ENCODE assay signal across 8 mouse cellular contexts in genomic region chr2:153239021-153239859, GRCm38 (mm10). TPM values are rescaled to one million over a fixed set of nuclear protein-coding genes. Genes with fewer than 3 reads are reported as not detected.
DNase-seq lines count a peak whose midpoint lies in the region; ATAC-seq and TF ChIP-seq lines count a peak whose summit lies in the region.

No protein-coding gene starts in this region.

- 69% methylated on average over 7 of the region's 7 CpGs for WGBS in hindbrain, embryonic 10.5 days
- WGBS in lung, postnatal 0 days = 42% methylated on average over 7 of the region's 7 CpGs
- 43% methylated on average over 7 of the region's 7 CpGs for WGBS in stomach, postnatal 0 days

- no peak for TF ChIP-seq CTCF in testis, adult 2 months (IDR thresholded peaks at IDR 0.05; ENCODE audit: control insufficient read depth, insufficient read depth, insufficient replicate concordance, low read depth, low read length)
- no peak for TF ChIP-seq CTCF in lung, postnatal 0 days (IDR thresholded peaks at IDR 0.05)
- no peak for TF ChIP-seq CTCF in stomach, postnatal 0 days (IDR thresholded peaks at IDR 0.05; ENCODE audit: low read depth)

- peaks cover 11% of the 10 kb centered on the region for H3K4me1 ChIP-seq in testis, adult 2 months (ENCODE audit: control insufficient read depth, insufficient read depth, low read length)
- peaks cover 44% of the 10 kb centered on the region for H3K4me1 ChIP-seq in hindbrain, embryonic 10.5 days (replicated peaks)
- H3K4me1 ChIP-seq in lung, postnatal 0 days (ENCODE audit: insufficient read depth, low read depth, low read length) = peaks cover 7% of the 10 kb centered on the region; the same call in 1 of the 2 replicates
- H3K4me1 ChIP-seq in stomach, postnatal 0 days (replicated peaks; ENCODE audit: control insufficient read depth, insufficient read depth) = peaks cover 10% of the 10 kb centered on the region

- no peak overlapping the region; the same call in 1 of the 2 replicates for H3K27ac ChIP-seq in testis, adult 2 months (ENCODE audit: control insufficient read depth, insufficient read depth, low read depth, low read length)
- H3K27ac ChIP-seq in hindbrain, embryonic 10.5 days = peak overlapping the region; percentile 99
- H3K27ac ChIP-seq in lung, postnatal 0 days (ENCODE audit: low read length) = peak overlapping the region; percentile 92
- peak overlapping the region; percentile 98 for H3K27ac ChIP-seq in stomach, postnatal 0 days (replicated peaks)

- ATAC-seq in lung, postnatal 0 days = peak; percentile 33; the same call in 1 of the 2 replicates
- ATAC-seq in stomach, postnatal 0 days (ENCODE audit: low FRiP score, low TSS enrichment) = no peak

- no peak for TF ChIP-seq POLR2A in testis, adult 2 months (IDR thresholded peaks at IDR 0.05; ENCODE audit: control insufficient read depth, low read depth, low read length)

- no peak for DNase-seq in testis, postnatal 14 days (ENCODE audit: low spot score)
- no peak for DNase-seq in hindbrain, embryonic 10.5 days (ENCODE audit: low spot score)
- DNase-seq in lung, postnatal 0 days (ENCODE audit: low spot score) = peak; percentile 76
- DNase-seq in stomach, postnatal 0 days (ENCODE audit: low spot score) = no peak
- DNase-seq in thymus, adult 18-20 months = no peak
- no peak for DNase-seq in kidney, postnatal 14 days
- no peak for DNase-seq in adrenal gland, postnatal 25 days

- no peaks in the 10 kb centered on the region for H3K36me3 ChIP-seq in testis, adult 2 months (ENCODE audit: control insufficient read depth, insufficient read depth, low read length)
- peaks cover 49% of the 10 kb centered on the region for H3K36me3 ChIP-seq in hindbrain, embryonic 10.5 days
- peaks cover 12% of the 10 kb centered on the region for H3K36me3 ChIP-seq in lung, postnatal 0 days (ENCODE audit: insufficient read depth, low read length)
- peaks cover 6% of the 10 kb centered on the region; the same call in 1 of the 2 replicates for H3K36me3 ChIP-seq in stomach, postnatal 0 days (ENCODE audit: control insufficient read depth, insufficient read depth, low read length)

- peak overlapping the region; percentile 94 for H3K4me2 ChIP-seq in lung, postnatal 0 days (replicated peaks; ENCODE audit: low read depth, low read length)
- peak overlapping the region; percentile 90 for H3K4me2 ChIP-seq in stomach, postnatal 0 days (replicated peaks; ENCODE audit: low read depth)

- peak; percentile 75 for TF ChIP-seq EP300 in lung, postnatal 0 days (IDR thresholded peaks at IDR 0.05)
- TF ChIP-seq EP300 in stomach, postnatal 0 days (optimal IDR thresholded peaks at IDR 0.05) = peak; percentile 27

- H3K9me3 ChIP-seq in hindbrain, embryonic 10.5 days = no peaks in the 10 kb centered on the region
- H3K9me3 ChIP-seq in lung, postnatal 0 days (ENCODE audit: low read length) = no peaks in the 10 kb centered on the region
- no peaks in the 10 kb centered on the region for H3K9me3 ChIP-seq in stomach, postnatal 0 days (ENCODE audit: control insufficient read depth, low read length)

- peak overlapping the region; percentile 97 for H3K4me3 ChIP-seq in testis, adult 2 months (ENCODE audit: control insufficient read depth, low read depth, low read length)
- peak overlapping the region; percentile 80 for H3K4me3 ChIP-seq in hindbrain, embryonic 10.5 days
- peak overlapping the region; percentile 98 for H3K4me3 ChIP-seq in lung, postnatal 0 days (ENCODE audit: low read depth, low read length)
- peak overlapping the region; percentile 99 for H3K4me3 ChIP-seq in stomach, postnatal 0 days (ENCODE audit: low read depth, low read length)

- H3K9ac ChIP-seq in lung, postnatal 0 days (replicated peaks; ENCODE audit: low read depth) = peak overlapping the region; percentile 46; the same call in 1 of the 2 replicates
- H3K9ac ChIP-seq in stomach, postnatal 0 days (ENCODE audit: low read length) = peak overlapping the region; percentile 99

- H3K27me3 ChIP-seq in testis, adult 2 months (ENCODE audit: control insufficient read depth, insufficient read depth, low read length) = no peaks in the 10 kb centered on the region
- no peaks in the 10 kb centered on the region for H3K27me3 ChIP-seq in hindbrain, embryonic 10.5 days (ENCODE audit: insufficient read depth, poor library complexity, severe bottlenecking)
- H3K27me3 ChIP-seq in lung, postnatal 0 days (replicated peaks; ENCODE audit: insufficient read depth, low read length) = no peaks in the 10 kb centered on the region
- H3K27me3 ChIP-seq in stomach, postnatal 0 days (ENCODE audit: control insufficient read depth, insufficient read depth, low read length) = no peaks in the 10 kb centered on the region

RNA-seq across cellular contexts. Expression of gene Plagl2, which starts 2.0 kb away (rescaled TPM):
- polyA plus RNA-seq in testis, adult 2 months (2012; rRNA removed) = 16.1 and 17.3 TPM in 2 replicates
- polyA plus RNA-seq in hindbrain, embryonic 10.5 days (2016; fragmentation: Nextera tagmentation; extraction: Ambion mirVana) = 22.5 and 25.9 TPM in 2 replicates
- 6.8 and 7.1 TPM in 2 replicates for polyA plus RNA-seq in lung, postnatal 0 days (2015; fragmentation: Nextera tagmentation; extraction: Ambion mirVana)
- polyA plus RNA-seq in stomach, postnatal 0 days (2015; fragmentation: Nextera tagmentation; extraction: Ambion mirVana) = 6.9 and 7.7 TPM in 2 replicates
- total RNA-seq in adrenal gland, postnatal 25 days (2021) = 10.7 and 12.0 TPM in 2 replicates

RNA-seq across cellular contexts. Expression of gene Pofut1, which starts 2.1 kb away (rescaled TPM):
- 10.8 and 12.8 TPM in 2 replicates for polyA plus RNA-seq in testis, adult 2 months (2012; rRNA removed)
- 5.3 and 5.5 TPM in 2 replicates for polyA plus RNA-seq in hindbrain, embryonic 10.5 days (2016; fragmentation: Nextera tagmentation; extraction: Ambion mirVana)
- 2.8 and 3.1 TPM in 2 replicates for polyA plus RNA-seq in lung, postnatal 0 days (2015; fragmentation: Nextera tagmentation; extraction: Ambion mirVana)
- polyA plus RNA-seq in stomach, postnatal 0 days (2015; fragmentation: Nextera tagmentation; extraction: Ambion mirVana) = 2.6 and 2.7 TPM in 2 replicates
- 53.1 and 64.1 TPM in 2 replicates for total RNA-seq in adrenal gland, postnatal 25 days (2021)

RNA-seq across cellular contexts. Expression of gene Tspyl3, which starts 14.0 kb away (rescaled TPM):
- 0.83 and 1.0 TPM in 2 replicates for polyA plus RNA-seq in testis, adult 2 months (2012; rRNA removed)
- 7.8 and 9.7 TPM in 2 replicates for polyA plus RNA-seq in hindbrain, embryonic 10.5 days (2016; fragmentation: Nextera tagmentation; extraction: Ambion mirVana)
- polyA plus RNA-seq in lung, postnatal 0 days (2015; fragmentation: Nextera tagmentation; extraction: Ambion mirVana) = 4.7 and 5.5 TPM in 2 replicates
- polyA plus RNA-seq in stomach, postnatal 0 days (2015; fragmentation: Nextera tagmentation; extraction: Ambion mirVana) = 3.3 and 3.4 TPM in 2 replicates
- 2.5 and 3.9 TPM in 2 replicates for total RNA-seq in adrenal gland, postnatal 25 days (2021)

RNA-seq across cellular contexts. Expression of gene Kif3b, which starts 52.0 kb away (rescaled TPM):
- polyA plus RNA-seq in testis, adult 2 months (2012; rRNA removed) = 54.0 and 54.7 TPM in 2 replicates
- polyA plus RNA-seq in hindbrain, embryonic 10.5 days (2016; fragmentation: Nextera tagmentation; extraction: Ambion mirVana) = 7.3 and 9.3 TPM in 2 replicates
- polyA plus RNA-seq in lung, postnatal 0 days (2015; fragmentation: Nextera tagmentation; extraction: Ambion mirVana) = 4.7 and 5.2 TPM in 2 replicates
- 3.1 and 3.2 TPM in 2 replicates for polyA plus RNA-seq in stomach, postnatal 0 days (2015; fragmentation: Nextera tagmentation; extraction: Ambion mirVana)
- total RNA-seq in adrenal gland, postnatal 25 days (2021) = 31.8 and 34.4 TPM in 2 replicates
